Mouse (Mus musculus) small intestine, adult 2 months (tissue): ENCODE measurements at regions not wholly inside any gene's neighbourhood (a gene's known extent, or its start where the extent isn't known, plus 50 kb on each side); places are given as distances from the start of the nearest gene placed in this dataset.

ENCODE experiments used
- H3K27ac ChIP-seq: fragments of 200-500 bp; 2 replicates; pipeline ENCODE4 v1.5.1; 2012; ENCODE audit warnings: low read depth, low read length, control low read depth, inconsistent platforms; ENCODE audit not compliant: insufficient read depth
- H3K27me3 ChIP-seq: fragments of 200-500 bp; 2 replicates; pipeline ENCODE4 v1.6.1; 2012; ENCODE audit warnings: mild to moderate bottlenecking, moderate library complexity, low read length, inconsistent platforms; ENCODE audit not compliant: control insufficient read depth, insufficient read depth
- H3K36me3 ChIP-seq: fragments of 200-500 bp; 2 replicates; pipeline ENCODE4 v1.6.1; 2012; ENCODE audit warnings: mild to moderate bottlenecking, low read length, control low read depth, inconsistent platforms; ENCODE audit not compliant: control insufficient read depth, insufficient read depth
- H3K4me1 ChIP-seq: fragments of 200-500 bp; 2 replicates; pipeline ENCODE4 v1.6.1; 2012; ENCODE audit warnings: low read length, inconsistent platforms, mixed read lengths; ENCODE audit not compliant: control insufficient read depth, insufficient read depth, insufficient read length
- H3K4me3 ChIP-seq: fragments of 200-500 bp; 2 replicates; pipeline ENCODE4 v1.5.1; 2012; ENCODE audit warnings: low read depth, mild to moderate bottlenecking, control low read depth, inconsistent platforms, low read length, moderate library complexity
- CTCF ChIP-seq: fragments of 200-500 bp; IDR thresholded peaks from 2 replicates; pipeline ENCODE4 v1.5.1; 2012; ENCODE audit warnings: low read depth, mild to moderate bottlenecking, control low read depth, inconsistent platforms, low read length, moderate library complexity, mixed read lengths; ENCODE audit not compliant: insufficient replicate concordance, insufficient read length; ENCODE audit errors: extremely low read depth
- POLR2A ChIP-seq: fragments of 200-500 bp; IDR thresholded peaks from 2 replicates; pipeline ENCODE4 v1.6.1; 2012; ENCODE audit warnings: low read depth, mild to moderate bottlenecking, control low read depth, inconsistent platforms, low read length, moderate library complexity
- WGBS: fragments of 180-500 bp; shearing (Covaris S2); methylation state at CpG from one replicate; pipeline ENCODE4 v1.1.7; 2018; 5-methylcytosine and 5-hydroxymethylcytosine counted together

- no peak for TF ChIP-seq POLR2A
- no peak for TF ChIP-seq CTCF
- WGBS = 65% methylated on average over 5 of the region's 5 CpGs
- no peaks in the 10 kb centered on the region; the same call in 1 of the 2 replicates for H3K4me1 ChIP-seq
- H3K27me3 ChIP-seq = no peaks in the 10 kb centered on the region
- no peak overlapping the region for H3K4me3 ChIP-seq
- H3K27ac ChIP-seq = no peak overlapping the region
- no peaks in the 10 kb centered on the region for H3K36me3 ChIP-seq
Observed at GRCm38 (mm10) chr8:8457536-8457935, 203.5 kb downstream of the Efnb2 start.

- TF ChIP-seq CTCF (no peak), POLR2A (no peak)
- WGBS = 79% methylated on average over 6 of the region's 6 CpGs
- no peak overlapping the region for H3K4me3 ChIP-seq
- no peaks in the 10 kb centered on the region for H3K36me3 ChIP-seq
- no peaks in the 10 kb centered on the region; the same call in 1 of the 2 replicates for H3K4me1 ChIP-seq
- no peaks in the 10 kb centered on the region for H3K27me3 ChIP-seq
- H3K27ac ChIP-seq = no peak overlapping the region
Observed at GRCm38 (mm10) chr8:8453944-8454343, 207.1 kb downstream of the Efnb2 start.

GRCm38 (mm10) chr8:8452226-8452625 lies 208.8 kb downstream of the Efnb2 start:
- H3K4me3 ChIP-seq = no peak overlapping the region
- no peaks in the 10 kb centered on the region for H3K36me3 ChIP-seq
- H3K27ac ChIP-seq = no peak overlapping the region
- H3K4me1 ChIP-seq = no peaks in the 10 kb centered on the region; the same call in 1 of the 2 replicates
- no peak for TF ChIP-seq POLR2A
- TF ChIP-seq CTCF = no peak
- H3K27me3 ChIP-seq = no peaks in the 10 kb centered on the region
- WGBS = 74% methylated on average over 9 of the region's 9 CpGs

- TF ChIP-seq POLR2A (no peak), CTCF (no peak)
- H3K4me3 ChIP-seq = no peak overlapping the region
- no peaks in the 10 kb centered on the region for H3K36me3 ChIP-seq
- H3K27ac ChIP-seq = no peak overlapping the region
- no peaks in the 10 kb centered on the region for H3K27me3 ChIP-seq
- H3K4me1 ChIP-seq = no peaks in the 10 kb centered on the region
- 86% methylated on average over 4 of the region's 4 CpGs for WGBS
Observed at GRCm38 (mm10) chr8:8448911-8449310, 212.1 kb downstream of the Efnb2 start.

- H3K27ac ChIP-seq = no peak overlapping the region
- TF ChIP-seq CTCF (no peak), POLR2A (no peak)
- H3K36me3 ChIP-seq = no peaks in the 10 kb centered on the region
- no peaks in the 10 kb centered on the region for H3K4me1 ChIP-seq
- WGBS = 68% methylated on average over 6 of the region's 6 CpGs
- H3K27me3 ChIP-seq = no peaks in the 10 kb centered on the region
- no peak overlapping the region for H3K4me3 ChIP-seq
Observed at GRCm38 (mm10) chr8:8441568-8441967, 219.5 kb downstream of the Efnb2 start.

- 43% methylated on average over 8 of the region's 8 CpGs for WGBS
- TF ChIP-seq CTCF (no peak), POLR2A (no peak)
- Histone ChIP-seq H3K4me1 (no peaks in the 10 kb centered on the region), H3K36me3 (no peaks in the 10 kb centered on the region), H3K27me3 (no peaks in the 10 kb centered on the region), H3K27ac (no peak overlapping the region), H3K4me3 (no peak overlapping the region)
Observed at GRCm38 (mm10) chr8:8440903-8441302, 220.1 kb downstream of the Efnb2 start.

- H3K4me1 ChIP-seq = no peaks in the 10 kb centered on the region
Observed at GRCm38 (mm10) chr8:8426201-8426600, 234.8 kb downstream of the Efnb2 start.

More at GRCm38 (mm10) chr8:8426201-8426600, 234.8 kb downstream of the Efnb2 start:
- WGBS = 76% methylated on average over 4 of the region's 4 CpGs
- Histone ChIP-seq H3K27me3 (no peaks in the 10 kb centered on the region), H3K36me3 (no peaks in the 10 kb centered on the region), H3K4me3 (no peak overlapping the region), H3K27ac (no peak overlapping the region)
- TF ChIP-seq POLR2A (no peak), CTCF (no peak)
